Mouse (Mus musculus): ENCODE results near the gene Rsph1.

Rsph1 gene

GRCm38 (mm10) chr17:31210299-31210698 lies 66.9 kb downstream of the Rsph1 start:
- DNase-seq (ENCODE audit: extremely low read depth, low read depth) = peak; percentile 80

GRCm38 (mm10) chr17:31209376-31209930 lies 67.7 kb downstream of the Rsph1 start:
- DNase-seq (ENCODE audit: extremely low read depth, low read depth) = no peak

- DNase-seq (ENCODE audit: extremely low read depth, low read depth) = no peak
Measured at GRCm38 (mm10) chr17:31208654-31209053, 68.5 kb downstream of the Rsph1 start.

GRCm38 (mm10) chr17:31207771-31208334 lies 69.3 kb downstream of the Rsph1 start, which contains the start of gene Ubash3a:
Gene Ubash3a (plus strand): TSS chr17:31207873.
- DNase-seq (ENCODE audit: extremely low read depth, low read depth) = peak; percentile 38

All from MEL-GATA-1-ER (cell line).